Mouse (Mus musculus) G1E (cell line): ENCODE data around the gene Sarnp.

ENCODE experiments used
- CTCF ChIP-seq: IDR thresholded peaks from 2 replicates; pipeline ENCODE4 v1.5.1; 2012; ENCODE audit warnings: low read depth, low read length, inconsistent platforms, mixed read lengths
- GATA1 ChIP-seq: IDR thresholded peaks from 2 replicates; pipeline ENCODE4 v1.6.1; 2012; ENCODE audit warnings: borderline replicate concordance, low read length, inconsistent platforms, mixed read lengths
- GATA2 ChIP-seq: IDR thresholded peaks from 2 replicates; pipeline ENCODE4 v1.6.1; 2012; ENCODE audit warnings: low read depth, low read length, inconsistent platforms, borderline replicate concordance
- POLR2AphosphoS5 ChIP-seq: IDR thresholded peaks from 2 replicates; pipeline ENCODE4 v1.6.1; 2012; ENCODE audit warnings: low read depth, low read length, inconsistent platforms; ENCODE audit not compliant: insufficient replicate concordance
- TAL1 ChIP-seq: conservative IDR thresholded peaks from 2 replicates; pipeline ENCODE4 v1.6.1; 2012; ENCODE audit warnings: low read depth, low read length, inconsistent platforms, mixed read lengths

- TF ChIP-seq CTCF (no peak), TAL1 (no peak), GATA2 (no peak), GATA1 (no peak), POLR2AphosphoS5 (no peak)
Measured at GRCm38 (mm10) chr10:128807018-128807417, 10.1 kb upstream of the Sarnp start.
